Mouse (Mus musculus) frontal cortex, postnatal 36 days (tissue): ENCODE results near the gene Cdkn1b.

Experiments used
- DNase-seq, 2 experiments: peaks; one replicate each; pipeline ENCODE4 v3.0.0; 2022; ENCODE audit warnings: low spot score in 2 of 2

Gene Cdkn1b

DNA sequence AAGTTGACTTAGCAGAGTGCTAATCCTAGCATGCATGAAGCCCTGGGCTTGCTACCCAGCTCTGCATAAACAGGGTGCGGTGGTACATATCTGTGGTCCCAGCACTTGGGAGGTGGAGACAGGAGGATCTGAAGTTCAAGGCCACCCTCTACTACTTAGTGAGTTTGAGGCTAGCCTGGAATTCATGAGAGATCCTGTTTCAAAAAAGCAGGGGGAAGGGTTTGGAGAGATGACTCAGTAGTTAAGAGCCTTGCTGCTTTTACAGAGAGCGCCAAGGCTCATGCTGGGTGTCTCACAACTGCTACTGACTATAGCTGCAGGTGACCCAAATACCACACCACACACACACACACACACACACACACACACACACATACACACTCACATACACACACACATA lies 49.3 kb downstream of the Cdkn1b start:
- DNase-seq, result no peak

DNA sequence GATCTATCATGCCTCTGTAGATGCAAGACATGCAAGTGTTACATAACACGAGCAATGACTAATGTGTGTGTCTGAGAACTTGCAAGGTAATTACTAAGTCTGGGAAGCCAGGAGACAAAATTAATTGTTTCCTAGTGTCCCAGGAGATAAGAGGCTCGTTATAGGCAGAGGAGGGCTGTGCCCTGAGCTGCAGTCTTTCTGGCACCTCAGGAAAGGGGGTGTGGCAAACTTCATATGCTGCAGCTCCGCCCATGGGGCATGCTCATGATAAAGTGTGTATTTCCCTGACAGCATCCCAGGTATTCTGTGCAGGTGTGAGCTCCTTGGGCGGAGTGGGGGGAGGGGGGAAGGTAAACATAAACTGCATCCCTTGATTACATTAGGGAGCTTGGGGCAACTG lies 51.9 kb downstream of the Cdkn1b start:
- no peak for DNase-seq
